Mouse (Mus musculus) WW6 (cell line): ENCODE data around the gene Prg2.

ENCODE experiments used
- DNase-seq: peaks from one replicate; pipeline ENCODE4 v3.0.0-alpha.2; 2013; ENCODE audit warnings: low read depth, low spot score

The Prg2 gene

GRCm38 (mm10) chr2:85029897-85030296 is 49.6 kb downstream of the Prg2 start:
- DNase-seq: no peak

- DNase-seq: no peak
These were observed 50.7 kb downstream of the Prg2 start for GRCm38 (mm10) chr2:85030989-85031388.

- no peak for DNase-seq
These were observed 52.9 kb downstream of the Prg2 start for GRCm38 (mm10) chr2:85033121-85033520.
